Mouse (Mus musculus): ENCODE results near the gene Prdx4.
A peak's percentile ranks its signal among the peaks of the same experiment; 100 is the strongest.
"Not testable (repeated sequence)": the region's sequence is repeated elsewhere in the genome, so short reads cannot be mapped to it uniquely, and the experiment has no call there.

Prdx4 gene

DNA sequence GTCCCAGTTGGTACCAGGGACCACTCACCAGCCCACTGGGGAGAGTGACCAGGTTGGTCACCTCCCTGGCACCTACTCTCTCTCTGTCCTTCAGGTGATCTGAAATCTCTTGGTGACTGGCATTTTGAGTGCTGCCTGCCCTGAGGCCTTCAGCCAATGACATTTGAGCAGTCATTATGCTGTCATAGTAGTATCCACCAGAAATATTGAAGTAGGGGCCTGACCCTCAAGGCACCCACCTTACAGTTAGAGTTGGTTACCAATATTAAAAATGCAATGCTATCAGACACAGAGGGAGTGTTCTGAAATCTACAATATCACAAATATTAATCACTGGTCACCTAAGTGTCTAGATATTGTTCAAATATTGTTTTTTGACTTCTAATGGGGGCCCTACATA, at the start of gene Prdx4:
Prdx4 (minus strand) TSS at position 101 of the 400 bp plus-strand sequence.
- DNase-seq (ENCODE audit: low read depth) = no peak

DNA sequence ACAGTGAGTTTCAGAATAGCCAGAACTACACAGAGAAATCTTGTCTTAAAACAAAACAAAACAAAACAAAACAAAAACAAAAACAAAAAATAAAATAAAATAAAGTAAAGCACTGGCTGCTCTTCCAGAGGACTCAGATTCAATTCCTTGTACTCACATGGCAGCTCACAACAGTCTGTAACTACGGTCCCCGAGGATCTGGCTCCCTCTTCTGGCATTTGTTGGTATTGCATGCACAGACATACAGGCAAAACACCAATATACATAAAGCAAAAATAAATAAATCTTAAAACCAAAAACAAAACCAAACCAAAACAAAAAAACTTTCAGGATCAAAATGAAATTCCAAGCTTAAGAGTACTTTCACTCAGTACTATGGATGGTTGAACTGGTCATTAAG, 36.0 kb upstream of the Prdx4 start:
- DNase-seq (ENCODE audit: low read depth) = peak; percentile 43

DNA sequence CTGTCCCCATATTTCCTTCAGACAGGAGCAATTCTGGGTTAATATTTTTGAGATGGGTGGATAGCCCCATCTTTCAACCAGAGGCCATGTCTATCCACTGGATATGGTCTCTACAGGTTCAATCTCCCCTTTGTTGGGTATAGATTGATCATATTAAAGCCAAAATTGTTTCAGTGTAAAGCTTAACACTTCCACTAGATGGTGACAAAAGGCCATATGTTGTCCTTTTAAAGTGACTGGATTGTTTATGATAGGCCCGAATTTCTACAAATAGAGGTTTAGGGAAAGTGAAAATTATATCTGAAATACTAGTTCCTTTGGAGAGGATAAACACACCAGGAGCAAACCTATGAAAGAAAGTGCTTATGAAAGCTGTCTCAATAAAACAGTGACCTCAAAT, 34.9 kb upstream of the Prdx4 start:
- DNase-seq (ENCODE audit: low read depth) = no peak

DNA sequence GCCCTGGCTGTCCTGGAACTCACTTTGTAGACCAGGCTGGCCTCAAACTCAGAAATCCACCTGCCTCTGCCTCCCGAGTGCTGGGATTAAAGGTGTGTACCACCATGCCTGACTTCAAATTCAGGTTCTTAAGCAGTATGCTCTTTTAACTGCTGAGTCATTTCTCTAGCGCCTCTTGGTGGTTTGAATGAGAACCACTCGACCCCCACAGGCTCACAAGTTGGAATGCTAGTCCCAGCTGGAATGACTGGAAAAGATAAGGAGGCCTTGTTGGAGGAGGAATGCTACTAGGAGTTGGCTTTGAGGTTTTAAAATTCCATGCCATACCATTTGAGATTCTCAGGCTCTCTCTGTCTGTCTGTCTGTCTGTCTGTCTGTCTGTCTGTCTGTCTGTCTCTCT, 29.6 kb upstream of the Prdx4 start:
- not testable (repeated sequence) for DNase-seq (ENCODE audit: low read depth)

DNA sequence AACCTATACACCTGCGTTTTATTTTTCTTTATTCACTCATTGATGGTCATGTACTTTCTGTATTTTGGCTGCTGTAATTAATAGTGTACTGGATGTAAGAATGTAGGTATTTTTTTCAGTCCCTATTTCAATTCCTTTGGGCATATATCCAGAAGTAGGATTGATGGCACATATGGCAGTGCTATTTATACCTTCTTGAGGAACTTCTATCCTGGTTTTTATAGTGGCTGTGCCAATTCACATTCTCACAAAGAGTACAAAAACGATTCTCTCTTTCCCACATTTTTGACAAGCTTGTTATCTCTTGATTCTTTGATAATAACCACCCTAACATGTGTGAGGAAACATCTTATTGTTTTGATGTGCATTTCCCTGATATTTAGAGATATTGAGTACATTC, 24.5 kb upstream of the Prdx4 start:
- no peak for DNase-seq (ENCODE audit: low read depth)

DNA sequence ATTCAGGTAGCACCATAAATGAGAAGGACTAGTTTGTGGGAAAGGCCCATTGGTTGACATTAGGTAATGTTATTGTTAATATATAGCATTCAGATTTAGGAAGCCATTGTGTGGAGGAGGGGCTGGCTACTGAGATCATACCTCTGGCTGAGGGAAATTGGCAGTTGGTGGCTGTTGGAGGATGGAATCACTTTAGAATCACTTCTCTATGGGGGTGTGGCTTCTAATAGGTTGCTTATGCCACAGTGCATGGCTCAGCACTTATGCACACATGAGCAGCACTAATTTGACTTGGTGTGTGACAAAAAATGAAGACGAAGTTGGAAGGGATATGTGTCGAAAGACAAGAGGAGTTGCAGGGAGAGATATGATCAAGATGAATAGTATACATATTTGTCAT, 5.7 kb upstream of the Prdx4 start:
- DNase-seq (ENCODE audit: low read depth) = no peak

DNA sequence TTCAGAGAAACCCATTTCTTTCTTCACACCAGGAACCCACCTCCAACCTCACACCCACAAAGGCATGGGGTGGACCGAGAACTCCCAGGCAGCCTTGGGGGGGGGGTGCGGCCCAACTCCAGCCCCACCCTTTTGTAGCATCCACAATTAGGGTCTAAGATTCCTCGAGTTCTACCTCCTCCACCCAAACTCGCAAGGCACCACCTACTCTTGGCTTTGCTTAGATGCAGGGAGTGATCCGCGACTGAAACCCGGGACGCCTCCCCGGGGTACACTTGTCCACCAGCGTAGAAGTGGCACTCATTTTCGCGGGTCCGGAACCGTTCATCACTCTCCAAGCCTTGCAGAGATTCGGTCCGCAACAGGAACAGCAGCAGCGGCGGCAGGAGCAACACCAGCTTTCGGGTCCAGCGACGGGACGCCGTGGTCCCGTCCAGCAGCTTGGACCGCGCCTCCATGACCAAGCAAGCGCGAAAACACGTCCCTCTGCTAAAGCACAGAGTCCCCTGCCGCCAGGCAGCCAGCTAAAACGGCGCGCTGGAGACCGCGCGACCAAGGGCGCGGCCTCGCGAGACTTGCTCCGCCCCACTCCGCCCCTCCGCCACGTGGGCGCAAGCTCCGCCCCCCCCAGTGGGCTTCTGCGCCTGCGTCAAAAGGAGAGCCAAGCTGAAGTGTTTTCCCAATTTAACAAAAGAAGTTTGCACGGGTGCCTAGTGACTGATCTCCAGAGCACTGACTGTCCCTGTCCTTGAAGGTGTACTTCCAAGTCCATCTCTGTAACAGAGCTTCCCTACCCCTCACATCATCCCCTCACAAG, 2.4 kb downstream of the Prdx4 start:
- DNase-seq (ENCODE audit: low read depth) = peak; percentile 82

DNA sequence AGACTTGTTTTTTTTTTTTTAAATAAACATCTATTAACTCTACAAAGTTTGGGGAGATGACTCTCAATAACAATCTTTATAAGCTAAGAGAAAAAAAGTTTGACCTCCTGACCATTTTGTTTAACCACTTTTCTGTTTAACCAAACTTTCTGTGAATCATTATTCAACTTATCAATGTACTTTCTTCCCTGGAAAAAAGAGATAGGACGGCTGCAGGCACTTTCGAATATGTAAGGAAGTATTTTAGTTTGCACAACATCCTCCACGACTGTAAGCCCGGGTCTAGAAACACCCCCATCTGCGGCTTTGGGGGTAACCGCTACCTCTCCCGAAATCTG, 3.0 kb downstream of the Prdx4 start:
- no peak for DNase-seq (ENCODE audit: low read depth)

DNA sequence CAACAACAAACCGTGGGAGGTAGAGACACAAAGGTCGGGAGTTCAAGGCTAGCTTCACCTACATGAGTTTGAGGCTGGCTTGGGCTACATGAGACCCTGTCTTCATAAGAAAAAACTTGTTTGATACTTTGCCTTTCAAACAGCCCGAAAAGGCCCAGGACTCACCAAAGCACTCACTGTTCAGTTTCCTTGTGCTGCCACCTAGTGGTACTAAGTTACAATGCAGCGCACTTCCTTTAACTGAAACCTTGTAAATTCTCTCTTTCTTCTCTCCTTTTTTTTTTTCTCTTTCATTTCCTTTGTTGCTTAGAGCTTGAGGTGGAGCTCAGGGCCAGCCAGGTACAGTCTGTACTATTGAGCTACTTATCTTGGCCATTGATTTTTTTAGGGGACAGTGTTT, 22.5 kb downstream of the Prdx4 start:
- peak; percentile 67 for DNase-seq (ENCODE audit: low read depth)

DNA sequence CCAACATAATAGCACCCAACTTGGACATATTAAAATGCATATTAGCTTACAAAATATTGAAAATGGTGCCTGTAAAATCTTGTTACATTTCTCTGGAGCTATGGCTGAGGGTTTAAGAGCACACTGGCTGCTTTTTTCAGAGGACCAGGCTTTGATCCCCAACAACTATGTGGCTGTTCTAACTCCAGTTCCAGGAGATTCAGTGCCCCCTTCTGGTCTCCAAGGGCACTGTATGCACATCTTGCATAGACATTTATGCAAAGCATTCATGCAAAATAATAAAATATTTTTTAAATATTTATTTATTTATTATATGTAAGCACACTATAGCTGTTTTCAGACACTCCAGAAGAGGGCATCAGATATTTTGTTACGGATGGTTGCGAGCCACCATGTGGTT, 34.2 kb downstream of the Prdx4 start:
- peak; percentile 5 for DNase-seq (ENCODE audit: low read depth)

DNA sequence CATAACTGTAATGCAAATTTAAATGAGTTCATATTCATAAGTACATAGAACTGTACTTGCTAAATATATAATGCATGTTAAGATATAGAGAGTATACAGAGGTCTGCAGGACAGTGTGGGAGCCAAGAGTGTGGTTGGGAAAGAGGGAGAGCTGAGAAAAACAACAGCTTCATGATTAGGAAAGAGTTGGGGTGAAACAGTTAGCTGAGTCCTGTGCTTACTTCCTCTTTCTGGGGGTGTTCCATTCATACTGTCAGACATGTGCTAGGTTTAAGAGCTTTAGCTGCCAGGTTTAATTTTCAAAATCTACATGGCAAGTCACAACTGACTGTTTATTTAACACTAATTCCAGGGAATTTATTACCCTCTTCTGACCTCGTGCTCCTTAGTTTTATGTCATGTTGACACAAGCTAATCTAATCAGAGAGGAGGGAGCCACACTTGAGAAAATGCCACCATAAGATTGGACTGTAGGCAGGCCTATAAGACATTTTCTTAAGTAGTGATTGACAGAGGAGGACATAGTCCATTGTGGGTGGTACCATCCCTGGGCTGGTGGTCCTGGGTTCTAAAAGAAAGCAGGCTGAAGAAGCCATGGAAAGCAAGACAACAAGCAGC, 60.0 kb downstream of the Prdx4 start:
- DNase-seq (ENCODE audit: low read depth) = no peak

DNA sequence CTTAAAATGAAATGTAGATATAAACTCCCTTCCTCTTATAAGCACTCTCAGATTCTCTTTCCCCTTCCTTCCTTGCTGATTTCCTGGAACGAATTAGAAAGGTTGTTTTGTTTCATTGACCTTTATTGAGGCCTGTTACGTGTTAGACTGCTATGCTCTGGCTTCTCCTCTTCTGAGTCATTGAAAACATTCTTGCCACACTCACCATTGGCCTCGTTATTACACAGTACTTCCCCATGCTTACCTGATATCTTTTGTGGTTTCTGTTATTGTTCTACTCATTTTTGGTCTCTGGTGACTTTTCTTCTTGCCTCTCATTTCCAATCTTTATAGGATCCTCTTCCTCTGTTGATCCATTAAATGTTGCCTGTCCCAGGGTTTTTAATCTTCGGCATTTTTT, 62.1 kb downstream of the Prdx4 start:
- no peak for DNase-seq (ENCODE audit: low read depth)

Data from naive thymus-derived CD4-positive, alpha-beta T cell, adult 2 months (primary cell).